Mouse (Mus musculus): ENCODE results near the gene Hoxb7.

- no peak for TF ChIP-seq CTCF (IDR thresholded peaks at IDR 0.05; ENCODE audit: insufficient read depth, low read depth, low read length)
- no peak for TF ChIP-seq POLR2A (IDR thresholded peaks at IDR 0.05; ENCODE audit: insufficient read depth, low read depth, low read length)
Measured at GRCm38 (mm10) chr11:96285771-96286738, at the start of gene Hoxb7.

All from olfactory bulb, adult 2 months (tissue).